ENCODE assay signal across 9 mouse cellular contexts in the genomic region with DNA sequence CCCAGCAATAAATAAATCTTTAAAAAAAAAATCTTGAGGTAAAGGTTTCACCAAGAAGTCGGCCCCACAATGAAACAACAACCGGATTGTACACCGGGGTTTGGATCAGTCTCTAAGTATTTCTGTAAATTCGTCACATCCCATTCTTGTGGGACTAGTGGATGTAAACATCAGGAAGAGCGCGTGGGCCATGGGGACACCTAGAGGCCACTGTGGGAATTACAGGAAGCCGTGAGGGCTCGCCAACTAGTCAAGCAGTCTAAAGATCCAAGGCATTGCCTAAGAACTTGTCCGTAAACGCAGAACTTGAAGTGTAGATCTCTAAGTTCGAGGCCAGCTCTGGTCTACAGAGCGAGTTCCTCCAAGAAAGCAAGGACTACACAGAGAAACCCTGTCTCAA. TPM values are rescaled to one million over a fixed set of nuclear protein-coding genes. Genes with fewer than 3 reads are reported as not detected.
DNase-seq lines count a peak whose midpoint lies in the region; ATAC-seq and TF ChIP-seq lines count a peak whose summit lies in the region.
"Had no signal": no experiment of that assay in that cellular context is flagged by ENCODE, and none has a peak within 500 bp of the region (broad histone marks: within the 10 kb centered on the region; RNA-seq: fewer than 3 reads in every experiment).

No protein-coding gene starts in this region.

- TF ChIP-seq CTCF in midbrain, postnatal 0 days (IDR thresholded peaks at IDR 0.05) = peak; percentile 84

- no peak overlapping the region for H3K4me2 ChIP-seq in midbrain, postnatal 0 days (ENCODE audit: low read depth, low read length, poor library complexity, severe bottlenecking)

- H3K9ac ChIP-seq in midbrain, postnatal 0 days (replicated peaks; ENCODE audit: low read length, poor library complexity, severe bottlenecking) = no peak overlapping the region

- 29% methylated on average over 12 of the region's 12 CpGs for WGBS in heart, embryonic 10.5 days
- WGBS in midbrain, postnatal 0 days = 38% methylated on average over 12 of the region's 12 CpGs

- H3K27me3 ChIP-seq in heart, embryonic 10.5 days (ENCODE audit: insufficient read depth, poor library complexity, severe bottlenecking) = 0 out of 2 replicates have a peak, but pooled peaks cover 7% of the 10 kb centered on the region
- H3K27me3 ChIP-seq in midbrain, postnatal 0 days (ENCODE audit: insufficient read depth, low read length) = no peaks in the 10 kb centered on the region

- peaks cover 15% of the 10 kb centered on the region for H3K36me3 ChIP-seq in heart, embryonic 10.5 days
- H3K36me3 ChIP-seq in midbrain, postnatal 0 days (ENCODE audit: insufficient read depth, low read length) = peaks cover 9% of the 10 kb centered on the region; the same call in 1 of the 2 replicates

- ATAC-seq in midbrain, postnatal 0 days (ENCODE audit: low FRiP score) = no peak

- H3K4me3 ChIP-seq in heart, embryonic 10.5 days = no peak overlapping the region
- no peak overlapping the region for H3K4me3 ChIP-seq in midbrain, postnatal 0 days (ENCODE audit: low read depth, low read length)
- H3K4me3 ChIP-seq: erythroblast, embryonic 14.5 days had no signal

- H3K9me3 ChIP-seq in heart, embryonic 10.5 days = no peaks in the 10 kb centered on the region
- H3K9me3 ChIP-seq in midbrain, postnatal 0 days (ENCODE audit: low read length) = no peaks in the 10 kb centered on the region

- H3K27ac ChIP-seq in heart, embryonic 10.5 days = no peak overlapping the region
- no peak overlapping the region for H3K27ac ChIP-seq in midbrain, postnatal 0 days (ENCODE audit: low read depth, low read length)

- H3K4me1 ChIP-seq in heart, embryonic 10.5 days = peaks cover 22% of the 10 kb centered on the region
- peaks cover 7% of the 10 kb centered on the region; the same call in 1 of the 2 replicates for H3K4me1 ChIP-seq in midbrain, postnatal 0 days (ENCODE audit: insufficient read depth, low read length)

- DNase-seq in heart, adult 8-10 months (ENCODE audit: low spot score) = peak; percentile 57
- DNase-seq in heart, embryonic 10.5 days (ENCODE audit: low spot score) = no peak
- peak; percentile 67 to 70 for DNase-seq in B cell, adult 2 months
- peak; percentile 93 for DNase-seq in ZHBTc4 (ENCODE audit: low read depth, low spot score)
- DNase-seq in embryo, embryonic 11.5 days (ENCODE audit: low read depth, low spot score) = peak; percentile 61
- peak; percentile 36 to 75 for DNase-seq in kidney, postnatal 36 days
- peak; percentile 56 for DNase-seq in midbrain, postnatal 0 days (ENCODE audit: low spot score)
- DNase-seq in thymus, postnatal 4 days = peak; percentile 76

RNA-seq across cellular contexts. Expression of gene Tor3a, which starts 2.0 kb away (rescaled TPM):
- total RNA-seq in heart, adult 8-10 months (2022) = 10 to 100 TPM in 1 of 4 experiments, 1 to 10 TPM in 3; 8.1 to 11.2 (median 9.2) TPM
- polyA plus RNA-seq in heart, embryonic 10.5 days (2016; fragmentation: Nextera tagmentation; extraction: Ambion mirVana) = 4.3 and 4.4 TPM in 2 replicates
- total RNA-seq in midbrain, postnatal 0 days (2014; rRNA removed) = 2.6 and 3.3 TPM in 2 replicates
- polyA plus RNA-seq in midbrain, postnatal 0 days (2015; fragmentation: Nextera tagmentation; extraction: Ambion mirVana) = 3.1 and 3.5 TPM in 2 replicates
- polyA plus RNA-seq: erythroblast, embryonic 14.5 days had no signal

RNA-seq across cellular contexts. Expression of gene Fam20b, which starts 42.7 kb away (rescaled TPM):
- total RNA-seq in heart, adult 8-10 months (2022) = 10 to 100 TPM; 59.9 to 68.8 (median 65.7) TPM
- polyA plus RNA-seq in heart, embryonic 10.5 days (2016; fragmentation: Nextera tagmentation; extraction: Ambion mirVana) = 21.8 and 24.4 TPM in 2 replicates
- total RNA-seq in midbrain, postnatal 0 days (2014; rRNA removed) = 69.9 and 74.3 TPM in 2 replicates
- 30.0 and 32.3 TPM in 2 replicates for polyA plus RNA-seq in midbrain, postnatal 0 days (2015; fragmentation: Nextera tagmentation; extraction: Ambion mirVana)
